11 mouse cellular contexts compared by ENCODE assay signal in genomic region chr9:58110787-58111186, GRCm38 (mm10). TPM values are rescaled to one million over a fixed set of nuclear protein-coding genes. Genes with fewer than 3 reads are reported as not detected.
DNase-seq lines count a peak whose midpoint lies in the region; ATAC-seq and TF ChIP-seq lines count a peak whose summit lies in the region.
"Had no signal": no experiment of that assay in that cellular context is flagged by ENCODE, and none has a peak within 500 bp of the region (broad histone marks: within the 10 kb centered on the region; RNA-seq: fewer than 3 reads in every experiment).

No protein-coding gene starts in this region.

- peak overlapping the region; percentile 27; the same call in 1 of the 2 replicates for H3K9ac ChIP-seq in forebrain, embryonic 13.5 days
- H3K9ac ChIP-seq in midbrain, embryonic 11.5 days (ENCODE audit: low read length): no peak overlapping the region
- H3K9ac ChIP-seq: limb, embryonic 13.5 days; lung, embryonic 15.5 days had no signal

- TF ChIP-seq CTCF in brain, embryonic 14.5 days (IDR thresholded peaks at IDR 0.05; ENCODE audit: borderline replicate concordance, extremely low read depth, insufficient read depth, insufficient read length): no peak
- TF ChIP-seq CTCF in cerebellum, adult 2 months (IDR thresholded peaks at IDR 0.05; ENCODE audit: borderline replicate concordance, insufficient read depth, low read depth, low read length): no peak

- H3K9me3 ChIP-seq in forebrain, embryonic 13.5 days (replicated peaks): no peaks in the 10 kb centered on the region
- H3K9me3 ChIP-seq in midbrain, embryonic 11.5 days (ENCODE audit: control insufficient read depth, low read length): no peaks in the 10 kb centered on the region
- H3K9me3 ChIP-seq: heart, embryonic 10.5 days; limb, embryonic 13.5 days; lung, embryonic 15.5 days had no signal

- ATAC-seq in forebrain, embryonic 13.5 days: peak; percentile 19; the same call in 1 of the 2 replicates
- no peak for ATAC-seq in midbrain, embryonic 11.5 days (ENCODE audit: low FRiP score)

- no peak overlapping the region for H3K4me3 ChIP-seq in cerebellum, adult 2 months (replicated peaks; ENCODE audit: insufficient read depth, low read depth, low read length)
- H3K4me3 ChIP-seq in forebrain, embryonic 13.5 days: no peak overlapping the region
- H3K4me3 ChIP-seq in midbrain, embryonic 11.5 days (ENCODE audit: low read depth, low read length): no peak overlapping the region
- H3K4me3 ChIP-seq: gastrocnemius, adult 2 months; heart, embryonic 10.5 days; limb, embryonic 13.5 days; lung, embryonic 15.5 days had no signal

- peak overlapping the region; percentile 35 for H3K27ac ChIP-seq in cerebellum, adult 2 months (ENCODE audit: insufficient read depth, low read length)
- peak overlapping the region; percentile 100 for H3K27ac ChIP-seq in forebrain, embryonic 13.5 days
- H3K27ac ChIP-seq in midbrain, embryonic 11.5 days (ENCODE audit: low read depth, low read length): peak overlapping the region; percentile 20; the same call in 1 of the 2 replicates
- H3K27ac ChIP-seq: gastrocnemius, adult 2 months; heart, embryonic 10.5 days; limb, embryonic 13.5 days; lung, embryonic 15.5 days had no signal

- TF ChIP-seq POLR2A in brain, embryonic 14.5 days (IDR thresholded peaks at IDR 0.05; ENCODE audit: borderline replicate concordance, extremely low read depth, insufficient read depth, insufficient read length, poor library complexity, severe bottlenecking): no peak
- TF ChIP-seq POLR2A in cerebellum, adult 2 months (IDR thresholded peaks at IDR 0.05; ENCODE audit: borderline replicate concordance, insufficient read depth, low read length): no peak

- H3K27me3 ChIP-seq in cerebellum, adult 2 months (ENCODE audit: control insufficient read depth, insufficient read depth, low read length): no peaks in the 10 kb centered on the region
- H3K27me3 ChIP-seq in forebrain, embryonic 13.5 days: no peaks in the 10 kb centered on the region; the same call in 1 of the 2 replicates
- H3K27me3 ChIP-seq in midbrain, embryonic 11.5 days (ENCODE audit: control insufficient read depth, insufficient read depth, low read length): peaks cover 20% of the 10 kb centered on the region
- H3K27me3 ChIP-seq: limb, embryonic 13.5 days had no signal

- peaks cover 40% of the 10 kb centered on the region for H3K4me1 ChIP-seq in cerebellum, adult 2 months (ENCODE audit: control insufficient read depth, insufficient read depth, low read length)
- peaks cover 79% of the 10 kb centered on the region for H3K4me1 ChIP-seq in forebrain, embryonic 13.5 days
- H3K4me1 ChIP-seq in midbrain, embryonic 11.5 days (ENCODE audit: control insufficient read depth, insufficient read depth, low read length): peaks cover 51% of the 10 kb centered on the region

- WGBS in cerebellum, adult 2 months: 26% methylated on average over 5 of the region's 5 CpGs
- 65% methylated on average over 5 of the region's 5 CpGs for WGBS in forebrain, embryonic 13.5 days
- WGBS in midbrain, embryonic 11.5 days: 82% methylated on average over 5 of the region's 5 CpGs

- peak; percentile 78 for DNase-seq in brain, embryonic 14.5 days (ENCODE audit: low read depth)
- DNase-seq in cerebellum, adult 2 months: peak; percentile 64 to 70
- DNase-seq in midbrain, embryonic 11.5 days (ENCODE audit: low spot score, missing footprints): no peak
- no peak for DNase-seq in ovary, postnatal 36 days (ENCODE audit: low spot score)
- DNase-seq in kidney, adult 11 months: no peak
- no peak for DNase-seq in lung, postnatal 10 days

- H3K36me3 ChIP-seq in forebrain, embryonic 13.5 days (ENCODE audit: poor library complexity, severe bottlenecking): no peaks in the 10 kb centered on the region
- H3K36me3 ChIP-seq in midbrain, embryonic 11.5 days (ENCODE audit: control insufficient read depth, insufficient read depth, low read length): no peaks in the 10 kb centered on the region
- H3K36me3 ChIP-seq: heart, embryonic 10.5 days; limb, embryonic 13.5 days; lung, embryonic 15.5 days had no signal

- H3K4me2 ChIP-seq in forebrain, embryonic 13.5 days: peak overlapping the region; percentile 23
- H3K4me2 ChIP-seq in midbrain, embryonic 11.5 days: no peak overlapping the region
- H3K4me2 ChIP-seq: limb, embryonic 13.5 days; lung, embryonic 15.5 days had no signal

RNA-seq across cellular contexts. Expression of gene Ccdc33, which starts 7.8 kb away (rescaled TPM):
- 0.89 and 1.2 TPM in 2 replicates for polyA plus RNA-seq in brain, embryonic 14.5 days (2012; rRNA removed)
- 0.59 and 1.1 TPM in 2 replicates for polyA plus RNA-seq in cerebellum, adult 2 months (2012; rRNA removed)
- 1.1 and 1.8 TPM in 2 replicates for polyA plus RNA-seq in forebrain, embryonic 13.5 days (2015; fragmentation: Nextera tagmentation; extraction: Ambion mirVana)
- polyA plus RNA-seq in midbrain, embryonic 11.5 days (2014; fragmentation: Nextera tagmentation; extraction: Ambion mirVana): 0.41 and 0.90 TPM in 2 replicates
- polyA plus RNA-seq: heart, embryonic 10.5 days had no signal

RNA-seq across cellular contexts. Expression of gene Stra6, which starts 47.2 kb away (rescaled TPM):
- 14.2 and 18.6 TPM in 2 replicates for polyA plus RNA-seq in brain, embryonic 14.5 days (2012; rRNA removed)
- polyA plus RNA-seq in cerebellum, adult 2 months (2012; rRNA removed): 2.8 and 3.9 TPM in 2 replicates
- 7.1 and 7.7 TPM in 2 replicates for polyA plus RNA-seq in forebrain, embryonic 13.5 days (2015; fragmentation: Nextera tagmentation; extraction: Ambion mirVana)
- polyA plus RNA-seq in midbrain, embryonic 11.5 days (2014; fragmentation: Nextera tagmentation; extraction: Ambion mirVana): 7.3 and 9.7 TPM in 2 replicates

Comparison
In these comparisons a context has a peak if more than half of its experiments do, and no peak if none do; other contexts are left out.
1. DNase-seq: peak in brain, embryonic 14.5 days (single experiment) and cerebellum, adult 2 months (2 of 2); none in midbrain, embryonic 11.5 days (single experiment), ovary, postnatal 36 days (single experiment), kidney, adult 11 months (single experiment) and lung, postnatal 10 days (single experiment).
2. H3K27ac ChIP-seq: peak in every context shown above with its lines; median percentile 100 in forebrain, embryonic 13.5 days; 35 in cerebellum, adult 2 months; 20 in midbrain, embryonic 11.5 days.